Mouse (Mus musculus): ENCODE data around the gene Muc20.

Gene Muc20

DNA sequence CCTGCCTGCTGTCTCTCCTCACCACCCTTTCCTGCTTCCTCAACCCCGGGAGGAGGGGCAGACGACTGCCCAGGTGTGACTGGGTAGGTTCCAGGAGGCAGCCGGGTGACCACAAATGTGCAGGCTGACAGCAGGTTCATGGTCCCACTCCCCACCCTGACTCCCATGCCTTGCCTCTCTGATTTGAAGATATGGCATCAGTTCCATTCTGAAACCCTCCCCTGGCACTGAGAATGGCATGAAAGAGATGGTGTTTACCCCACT lies at the start of gene Muc20:
Gene Muc20 (minus strand): TSS at position 10 of the 264 bp plus-strand sequence.
- CTCF ChIA-PET = no interaction called here

GRCm38 (mm10) chr16:32831501-32831900 lies 34.3 kb upstream of the Muc20 start:
- CTCF ChIA-PET = no interaction called here

DNA sequence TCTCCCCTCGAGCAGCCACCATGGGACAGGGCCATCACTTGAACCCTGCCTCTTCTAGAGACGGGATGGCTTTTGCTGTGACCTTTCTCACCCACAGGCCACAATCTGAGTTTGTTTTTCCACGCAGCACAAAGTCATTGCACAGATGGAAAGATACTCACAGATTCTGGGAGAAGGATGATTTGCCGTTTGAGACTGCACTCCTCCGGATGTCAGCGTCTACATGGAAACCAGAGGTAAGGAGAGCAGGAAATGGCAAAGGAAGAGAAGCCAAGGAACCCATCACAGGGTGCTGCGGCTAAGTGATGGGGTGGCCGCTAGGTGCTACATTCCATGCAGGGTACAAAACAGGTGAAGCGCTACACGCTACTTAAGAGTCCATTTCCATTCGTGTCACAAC lies 31.9 kb upstream of the Muc20 start:
- CTCF ChIA-PET = no interaction called here

GRCm38 (mm10) chr16:32826521-32826920 lies 29.3 kb upstream of the Muc20 start:
- CTCF ChIA-PET = no interaction called here

GRCm38 (mm10) chr16:32825380-32825779 lies 28.1 kb upstream of the Muc20 start:
- CTCF ChIA-PET = interaction anchor here (0.6 kb wide), 1 partner anchor 763 kb away, joined by 4 read pairs; no protein-coding TSS in a partner anchor

DNA sequence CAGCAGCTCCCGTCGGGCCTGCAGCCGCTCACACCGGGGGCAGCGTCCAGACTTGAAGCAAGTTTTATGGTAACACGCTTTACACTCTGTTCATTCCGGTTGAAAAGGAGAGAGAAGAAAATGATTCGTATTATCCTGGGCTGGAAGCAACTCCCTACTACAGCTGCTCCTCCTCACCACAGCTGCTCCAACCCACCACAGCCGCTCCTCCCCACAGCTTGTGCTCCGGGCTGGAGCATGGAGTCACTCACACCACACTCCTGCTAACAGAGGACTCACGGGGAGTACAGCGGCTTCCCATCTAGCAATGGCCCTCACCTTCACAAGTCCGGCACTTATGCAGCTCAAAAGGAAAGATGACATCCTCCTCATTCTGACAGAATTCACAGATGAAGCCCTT lies 26.8 kb upstream of the Muc20 start:
- CTCF ChIA-PET = interaction anchor here (0.8 kb wide), 1 partner anchor 13 kb away, joined by 3 read pairs; no protein-coding TSS in a partner anchor

DNA sequence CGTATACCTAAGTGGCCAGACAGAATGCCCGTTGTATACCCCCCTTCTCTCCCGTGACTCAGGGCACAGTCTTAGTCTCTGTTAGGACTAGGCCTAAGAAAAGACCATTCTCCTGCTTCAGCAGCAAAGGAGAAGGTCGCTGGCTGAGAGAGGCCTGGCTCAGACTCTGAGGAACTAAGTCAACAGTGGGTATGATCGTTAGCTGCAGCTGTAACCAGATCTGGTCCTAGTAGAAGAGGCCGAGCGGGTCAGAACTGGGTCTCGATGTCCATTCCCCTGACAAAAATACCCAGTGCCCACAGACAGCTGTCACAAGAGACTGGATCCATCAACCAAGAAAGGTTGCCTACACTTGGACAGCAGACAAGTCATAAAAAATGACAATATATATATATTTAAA lies 26.3 kb upstream of the Muc20 start:
- CTCF ChIA-PET = interaction anchor here (0.8 kb wide), 1 partner anchor 13 kb away, joined by 3 read pairs; no protein-coding TSS in a partner anchor

- CTCF ChIA-PET = no interaction called here
Measured at GRCm38 (mm10) chr16:32822881-32823280, 25.6 kb upstream of the Muc20 start.

DNA sequence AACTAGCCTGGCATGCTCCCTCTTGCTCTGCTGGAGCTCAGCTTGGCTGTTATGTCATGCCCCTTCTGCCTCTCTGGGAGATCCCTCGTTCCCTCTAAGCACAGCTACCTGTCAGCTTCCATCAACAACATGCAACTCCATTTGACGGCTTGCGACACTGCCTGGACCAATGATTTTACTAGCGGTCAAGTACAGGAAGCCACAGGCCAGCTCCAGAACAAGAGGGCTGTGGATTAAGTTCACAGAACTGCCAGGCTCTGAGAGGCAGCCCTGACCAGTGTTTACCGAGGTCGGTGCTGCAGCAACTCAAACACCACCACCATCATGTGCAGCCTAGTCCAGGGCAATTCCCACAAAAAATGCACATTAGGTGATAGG lies 25.2 kb upstream of the Muc20 start:
- CTCF ChIA-PET = no interaction called here

DNA sequence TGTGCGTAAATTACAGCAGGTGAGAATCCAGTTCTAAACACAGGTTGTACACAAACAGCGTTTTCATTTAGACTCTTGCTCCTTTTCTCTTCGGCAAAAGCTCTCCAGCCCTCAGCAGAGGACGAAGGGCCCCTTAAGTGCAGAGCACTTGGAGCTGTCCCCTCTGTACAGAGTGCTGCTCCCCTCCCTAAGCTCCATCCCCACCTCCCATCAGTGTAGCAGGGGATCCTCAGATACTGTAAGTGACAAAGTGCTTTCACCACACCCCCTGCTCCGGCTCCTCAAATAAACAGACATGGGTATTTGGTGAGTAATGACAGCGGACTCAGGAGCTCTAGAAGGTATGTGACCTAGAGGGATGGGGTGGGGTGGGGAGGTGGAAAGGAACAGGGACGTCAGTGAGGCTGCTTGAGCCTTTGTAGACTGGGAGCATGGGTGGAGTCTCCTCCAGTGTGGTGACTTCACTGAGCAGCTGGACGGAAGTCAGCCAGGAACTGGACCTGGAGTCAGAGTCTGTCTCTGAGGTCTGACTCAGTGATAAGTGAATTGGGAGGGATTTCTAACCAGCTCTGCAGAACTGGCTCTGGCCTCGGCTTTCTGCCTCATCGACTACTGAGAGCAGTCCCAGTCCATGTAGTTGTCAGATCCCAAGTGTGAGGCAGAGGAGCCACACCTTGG lies 24.7 kb upstream of the Muc20 start:
- CTCF ChIA-PET = no interaction called here

GRCm38 (mm10) chr16:32818441-32818840 lies 21.2 kb upstream of the Muc20 start:
- CTCF ChIA-PET = no interaction called here

DNA sequence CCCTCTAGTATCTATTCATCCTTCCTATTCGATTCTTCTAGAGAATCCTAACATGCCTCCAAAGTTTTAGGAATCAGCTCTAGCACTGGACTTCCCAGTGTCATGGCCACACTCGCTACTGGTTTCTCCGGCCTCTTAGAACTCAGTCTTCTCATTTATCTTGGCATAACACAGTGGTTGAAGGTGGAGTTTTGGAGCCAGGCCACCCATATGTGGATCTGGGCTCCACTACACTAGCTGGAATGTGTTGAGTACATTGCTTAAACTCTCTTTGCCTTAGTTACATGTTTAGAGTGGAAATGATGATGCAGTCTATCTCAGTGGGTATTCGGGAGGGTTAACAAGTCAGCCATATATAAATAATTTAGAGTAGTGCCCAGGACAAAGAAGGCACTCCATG lies 20.8 kb upstream of the Muc20 start:
- CTCF ChIA-PET = no interaction called here

GRCm38 (mm10) chr16:32815160-32815605 lies 17.9 kb upstream of the Muc20 start:
- CTCF ChIA-PET = interaction anchor here (0.7 kb wide), 1 partner anchor 913 kb away, joined by 15 read pairs; no protein-coding TSS in a partner anchor

GRCm38 (mm10) chr16:32814539-32814938 lies 17.3 kb upstream of the Muc20 start:
- CTCF ChIA-PET = interaction anchor here (0.6 to 0.8 kb wide), 2 partner anchors 49 to 435 kb away, joined by 3 to 4 read pairs; no protein-coding TSS in a partner anchor

DNA sequence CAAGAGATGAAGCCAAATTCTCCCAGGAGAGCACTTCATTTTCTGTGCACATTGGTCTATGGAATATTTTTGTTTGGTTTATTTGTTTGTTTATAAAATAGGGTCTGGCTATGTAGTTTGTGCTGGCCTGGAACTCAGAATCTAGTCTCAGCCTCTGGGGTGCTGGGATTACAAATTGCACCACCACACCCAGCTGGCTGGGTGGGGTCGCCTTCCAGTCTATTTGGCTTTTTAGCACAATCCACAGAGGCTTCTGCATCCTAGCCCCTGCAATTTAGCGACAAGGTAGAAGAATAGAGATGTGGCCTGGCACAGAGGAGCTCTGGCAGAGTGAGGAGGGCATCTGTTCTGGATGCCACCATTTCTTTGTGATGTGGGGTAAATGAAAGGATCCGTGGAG lies 16.5 kb upstream of the Muc20 start:
- CTCF ChIA-PET = interaction anchor here (0.6 kb wide), 1 partner anchor 436 kb away, joined by 4 read pairs; no protein-coding TSS in a partner anchor

GRCm38 (mm10) chr16:32813362-32813761 lies 16.1 kb upstream of the Muc20 start:
- CTCF ChIA-PET = no interaction called here

DNA sequence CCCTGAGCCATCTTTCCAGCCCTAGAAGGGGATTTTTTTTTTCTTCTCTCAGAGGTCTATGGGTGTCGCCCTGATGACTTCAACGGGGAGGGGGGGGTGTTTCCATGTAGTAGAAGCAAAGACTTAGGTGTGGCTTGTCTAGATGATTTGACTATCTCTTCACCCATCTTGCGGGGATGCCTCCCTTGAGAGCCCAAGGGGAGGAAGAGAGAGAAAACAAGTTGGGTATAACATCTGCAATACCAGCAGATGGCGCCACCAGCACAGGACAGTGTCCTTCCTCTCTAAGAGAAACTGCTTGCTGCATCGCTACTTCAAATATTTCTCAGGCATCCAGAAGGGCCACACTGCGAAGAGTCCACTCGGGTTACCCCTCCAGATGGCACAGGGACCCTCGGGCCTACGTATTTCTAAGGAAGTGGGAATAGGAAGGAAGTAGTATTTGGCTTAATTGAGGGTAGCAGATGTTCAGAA lies 15.7 kb upstream of the Muc20 start:
- CTCF ChIA-PET = no interaction called here

DNA sequence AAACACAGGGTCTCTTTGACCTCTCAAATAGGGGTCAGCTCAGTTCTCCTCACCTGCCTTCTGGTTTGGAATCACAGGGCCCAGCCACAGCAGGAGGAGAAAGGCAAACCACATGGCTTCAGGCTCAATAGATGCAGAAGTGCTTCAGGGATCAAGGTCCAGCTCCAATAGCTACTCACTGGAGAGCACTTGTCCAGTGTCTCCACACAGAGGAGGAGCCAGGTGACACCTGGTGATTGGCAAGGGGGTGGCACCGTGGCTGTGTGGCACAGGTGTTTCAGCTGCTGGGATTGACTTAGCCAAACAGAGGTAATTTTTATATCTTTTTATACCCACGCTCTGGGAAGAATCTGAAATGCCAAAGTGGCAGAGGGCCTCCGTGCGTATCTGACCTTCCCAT lies 13.1 kb upstream of the Muc20 start, which contains the start of gene Smbd1:
Gene Smbd1 (minus strand): TSS at position 157 of the 400 bp plus-strand sequence.
- CTCF ChIA-PET = interaction anchor here (0.6 kb wide), 1 partner anchor 48 kb away, joined by 3 read pairs; no protein-coding TSS in a partner anchor

DNA sequence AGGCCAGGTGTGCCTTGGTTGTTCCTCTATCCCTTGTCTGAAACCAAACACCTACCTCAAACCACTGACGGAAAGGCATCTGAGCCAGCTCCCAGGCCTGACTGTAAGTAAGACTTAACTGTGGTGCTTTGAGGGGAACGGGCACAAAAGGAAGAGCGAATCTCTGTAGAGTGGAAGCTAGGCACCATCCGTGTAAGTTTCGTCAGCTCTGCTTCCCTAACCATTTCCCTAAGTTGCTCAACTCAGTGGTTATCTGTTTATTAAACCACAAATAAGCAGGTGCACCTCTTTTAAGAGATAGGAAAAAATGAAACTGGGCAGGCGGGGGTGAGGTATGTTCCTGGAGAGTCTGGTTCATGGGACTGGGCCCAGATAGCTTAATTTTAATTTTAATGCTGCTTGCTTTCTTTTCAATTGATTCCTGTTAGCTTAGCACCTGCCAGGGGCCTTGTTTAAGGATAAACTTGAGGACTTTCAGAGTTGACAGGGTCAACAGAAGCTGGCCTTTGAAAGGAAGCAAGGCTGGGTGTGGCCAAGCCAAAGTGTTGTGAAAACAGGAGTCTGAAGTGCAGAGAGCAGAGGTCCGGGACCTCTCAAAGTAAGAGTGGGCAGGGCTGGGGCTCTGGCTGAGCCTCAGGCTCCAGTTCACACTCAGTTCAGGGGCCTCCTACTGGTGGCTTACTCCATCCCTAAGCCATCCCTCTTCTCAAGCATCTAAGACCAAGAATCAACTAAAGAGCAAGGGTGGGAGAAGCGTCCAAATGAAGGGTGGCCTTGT lies 10.4 kb upstream of the Muc20 start:
- CTCF ChIA-PET = no interaction called here

GRCm38 (mm10) chr16:32805151-32805550 lies 7.9 kb upstream of the Muc20 start:
- CTCF ChIA-PET = interaction anchor here (0.7 kb wide), 1 partner anchor 711 kb away, joined by 3 read pairs; no protein-coding TSS in a partner anchor

DNA sequence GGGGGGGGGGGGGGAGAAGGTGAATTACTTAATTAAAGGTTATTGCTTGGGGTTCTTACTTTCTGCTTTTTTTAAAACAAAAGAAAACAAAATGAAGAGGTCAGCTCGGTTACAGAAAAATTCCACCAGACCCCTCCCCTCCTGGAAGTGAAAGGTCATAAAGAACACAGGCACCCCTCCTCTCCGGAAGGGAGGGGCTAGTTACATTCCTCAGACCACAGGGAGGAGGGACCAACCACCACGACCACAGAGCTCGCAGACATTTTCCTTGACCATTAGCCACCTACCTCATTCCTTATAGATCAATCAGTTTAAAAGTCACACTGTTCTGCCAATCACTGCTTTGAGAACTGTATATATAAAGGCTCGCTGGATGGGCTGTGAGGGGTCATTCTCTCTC lies 6.7 kb upstream of the Muc20 start:
- CTCF ChIA-PET = no interaction called here

- CTCF ChIA-PET = no interaction called here
Measured at GRCm38 (mm10) chr16:32803252-32803853, 6.1 kb upstream of the Muc20 start.

Data from spleen, embryonic (tissue).